Mouse (Mus musculus) central nervous system, embryonic 18 days (tissue): ENCODE data around the gene Defb41. TPM values are rescaled to one million over a fixed set of nuclear protein-coding genes. Genes with fewer than 3 reads are reported as not detected.

Source experiments
- polyA plus RNA-seq: library from polyadenylated mRNA; depleted of rRNA; stranded (reverse); fragments of >200 nt; gene quantifications from 2 replicates; pipeline ENCODE4 v1.2.3, GENCODE M21; 2012; rRNA removed

Defb41 gene
- not detected in 2 replicates for polyA plus RNA-seq

GRCm38 (mm10) chr1:18265038-18265437, at the start of gene Defb41:
Defb41 (minus strand) TSS chr1:18265138.

GRCm38 (mm10) chr1:18237343-18237742, 27.6 kb downstream of the Defb41 start, which contains the start of gene Defb18:
Defb18 (minus strand) TSS chr1:18237443.

Other genes with a start within 250 kb of the Defb41 start
- 0.06 TPM in 1 of 2 replicates, not detected in the other for gene Crisp4, start 119.2 kb downstream of the Defb41 start, polyA plus RNA-seq
- gene Defb18, start 27.7 kb downstream of the Defb41 start, polyA plus RNA-seq, result not detected in 2 replicates